Mouse (Mus musculus) spleen, adult 2 months (tissue): ENCODE data around the gene Klhl33. TPM values are rescaled to one million over a fixed set of nuclear protein-coding genes. Genes with fewer than 3 reads are reported as not detected.
"Not testable (repeated sequence)": the region's sequence is repeated elsewhere in the genome, so short reads cannot be mapped to it uniquely, and the experiment has no call there.

ENCODE experiments used
- DNase-seq, 2 experiments: peaks; one replicate each; pipeline versions ENCODE4 v3.0.0 to v3.0.0-alpha.2; 2012 to 2021; ENCODE audit warnings: low spot score in 2 of 2, low read depth in 1 of 2
- H3K27ac ChIP-seq: fragments of 200-500 bp; 2 replicates; pipeline ENCODE4 v1.5.1; 2012; ENCODE audit warnings: low read length, inconsistent platforms; ENCODE audit not compliant: insufficient read depth
- H3K27me3 ChIP-seq: fragments of 200-500 bp; 2 replicates; pipeline ENCODE4 v1.6.1; 2012; ENCODE audit warnings: mild to moderate bottlenecking, moderate library complexity, low read length, inconsistent platforms; ENCODE audit not compliant: control insufficient read depth, insufficient read depth
- H3K36me3 ChIP-seq: fragments of 200-500 bp; 2 replicates; pipeline ENCODE4 v1.6.1; 2012; ENCODE audit warnings: mild to moderate bottlenecking, low read length, inconsistent platforms; ENCODE audit not compliant: control insufficient read depth, insufficient read depth
- H3K4me1 ChIP-seq: fragments of 200-500 bp; 2 replicates; pipeline ENCODE4 v1.6.1; 2011; ENCODE audit warnings: inconsistent platforms; ENCODE audit not compliant: control insufficient read depth, insufficient read depth, insufficient read length
- H3K4me3 ChIP-seq: fragments of 200-500 bp; 2 replicates; pipeline ENCODE4 v1.5.1; 2011; ENCODE audit warnings: mild to moderate bottlenecking, inconsistent platforms; ENCODE audit not compliant: insufficient read depth, insufficient read length; ENCODE audit errors: extremely low read depth
- CTCF ChIP-seq: fragments of 200-500 bp; IDR thresholded peaks from 2 replicates; pipeline ENCODE4 v1.5.1; 2011; ENCODE audit warnings: mild to moderate bottlenecking, inconsistent platforms; ENCODE audit not compliant: insufficient read depth, insufficient read length, insufficient replicate concordance; ENCODE audit errors: extremely low read depth
- POLR2A ChIP-seq: fragments of 200-500 bp; IDR thresholded peaks from 2 replicates; pipeline ENCODE4 v1.6.1; 2011; ENCODE audit warnings: low read depth, low read length, inconsistent platforms
- WGBS: fragments of 180-500 bp; shearing (Covaris S2); methylation state at CpG from one replicate; pipeline ENCODE4 v1.1.7; 2018; 5-methylcytosine and 5-hydroxymethylcytosine counted together
- polyA plus RNA-seq: library from polyadenylated mRNA; depleted of rRNA; stranded (reverse); fragments of >200 nt; gene quantifications from 2 replicates; pipeline ENCODE4 v1.2.3, GENCODE M21; 2012

Gene Klhl33
- polyA plus RNA-seq, 1 experiment, result 0.18 TPM

GRCm38 (mm10) chr14:50903973-50904827, 6.9 kb upstream of the Klhl33 start:
- Histone ChIP-seq H3K4me3 (peak overlapping the region; percentile 41; the same call in 1 of the 2 replicates), H3K36me3 (no peaks in the 10 kb centered on the region; the same call in 1 of the 2 replicates), H3K27ac (no peak overlapping the region), H3K4me1 (no peaks in the 10 kb centered on the region), H3K27me3 (no peaks in the 10 kb centered on the region)
- WGBS, result 37% methylated on average over 26 of the region's 26 CpGs
- DNase-seq, result no peak
- TF ChIP-seq POLR2A (no peak), CTCF (peak; percentile 24; the same call in 1 of the 2 replicates)

- not testable (repeated sequence) for DNase-seq, H3K4me3 ChIP-seq, H3K27ac ChIP-seq, H3K36me3 ChIP-seq, H3K4me1 ChIP-seq, H3K27me3 ChIP-seq
- 16% methylated on average over 2 of the region's 2 CpGs for WGBS
Observed at GRCm38 (mm10) chr14:50897992-50898391, 685 bp upstream of the Klhl33 start.

- H3K27ac ChIP-seq, result peak overlapping the region; percentile 17
- no peaks in the 10 kb centered on the region for H3K36me3 ChIP-seq
- no peak for DNase-seq
- no peaks in the 10 kb centered on the region for H3K4me1 ChIP-seq
- no peak overlapping the region for H3K4me3 ChIP-seq
- TF ChIP-seq CTCF (no peak), POLR2A (no peak)
- H3K27me3 ChIP-seq, result no peaks in the 10 kb centered on the region
- 63% methylated on average over 23 of the region's 23 CpGs for WGBS
Observed at GRCm38 (mm10) chr14:50896747-50897373, 447 bp downstream of the Klhl33 start.

GRCm38 (mm10) chr14:50895985-50896746, 1.1 kb downstream of the Klhl33 start:
- Histone ChIP-seq H3K4me1 (no peaks in the 10 kb centered on the region), H3K4me3 (no peak overlapping the region)
- WGBS, result 63% methylated on average over 19 of the region's 19 CpGs

GRCm38 (mm10) chr14:50895407-50895806, 1.9 kb downstream of the Klhl33 start:
- H3K27ac ChIP-seq, result no peak overlapping the region

More at GRCm38 (mm10) chr14:50895985-50896746, 1.1 kb downstream of the Klhl33 start:
- no peaks in the 10 kb centered on the region for H3K36me3 ChIP-seq
- no peaks in the 10 kb centered on the region for H3K27me3 ChIP-seq
- no peak for DNase-seq
- H3K27ac ChIP-seq, result peak overlapping the region; percentile 17
- TF ChIP-seq CTCF (no peak), POLR2A (no peak)

GRCm38 (mm10) chr14:50892541-50893459, 4.5 kb downstream of the Klhl33 start:
- Histone ChIP-seq H3K4me1 (no peaks in the 10 kb centered on the region), H3K27me3 (no peaks in the 10 kb centered on the region), H3K4me3 (no peak overlapping the region; the same call in 1 of the 2 replicates), H3K27ac (no peak overlapping the region), H3K36me3 (no peaks in the 10 kb centered on the region)
- TF ChIP-seq POLR2A (no peak), CTCF (no peak)
- DNase-seq, result no peak
- 62% methylated on average over 22 of the region's 22 CpGs for WGBS

More at GRCm38 (mm10) chr14:50895407-50895806, 1.9 kb downstream of the Klhl33 start:
- Histone ChIP-seq H3K27me3 (no peaks in the 10 kb centered on the region), H3K36me3 (no peaks in the 10 kb centered on the region), H3K4me1 (no peaks in the 10 kb centered on the region), H3K4me3 (no peak overlapping the region)
- no peak for DNase-seq
- TF ChIP-seq CTCF, result no peak
- TF ChIP-seq POLR2A, result no peak
